Mouse (Mus musculus): ENCODE data around the gene Wdr18.

DNA sequence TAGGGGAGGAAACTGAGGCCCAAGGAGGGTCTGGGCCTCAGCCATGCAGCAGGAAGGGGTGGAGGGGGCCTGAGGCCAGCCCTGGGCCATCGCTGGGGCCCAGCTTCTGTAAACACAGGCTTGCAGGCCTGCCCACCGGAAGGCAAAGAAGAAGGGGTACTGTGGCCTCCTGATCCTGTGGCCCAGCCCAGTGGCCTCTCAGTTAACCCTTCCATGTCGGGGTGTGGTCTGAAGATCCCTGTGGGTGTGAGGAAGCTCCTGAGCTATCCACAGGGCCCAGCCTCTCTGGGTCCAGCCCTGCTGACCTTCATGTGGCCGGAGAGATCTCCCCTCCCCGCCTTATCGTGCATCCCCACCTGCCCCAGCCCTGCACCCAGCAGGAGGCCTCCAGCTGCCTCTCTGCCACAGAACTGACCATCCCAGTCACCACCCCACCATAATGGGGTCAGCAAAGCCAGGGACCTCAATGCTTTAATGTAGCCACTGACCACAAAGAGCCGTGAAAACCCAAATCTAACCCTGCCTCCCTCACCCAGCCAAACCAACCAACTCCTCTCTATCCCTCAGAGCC, 13.1 kb upstream of the Wdr18 start:
- TF ChIP-seq CTCF (IDR thresholded peaks at IDR 0.05; ENCODE audit: low read depth, low read length) (no peak), POLR2A (IDR thresholded peaks at IDR 0.05; ENCODE audit: extremely low read depth, insufficient read depth, low read length) (no peak)
